Mouse (Mus musculus) brain, adult 2 months (tissue): ENCODE results near the gene Tnpo1.

Experiments used
- DNase-seq: peaks from one replicate; pipeline ENCODE4 v3.0.0; 2011; ENCODE audit warnings: low read depth, low spot score

Gene Tnpo1

DNA sequence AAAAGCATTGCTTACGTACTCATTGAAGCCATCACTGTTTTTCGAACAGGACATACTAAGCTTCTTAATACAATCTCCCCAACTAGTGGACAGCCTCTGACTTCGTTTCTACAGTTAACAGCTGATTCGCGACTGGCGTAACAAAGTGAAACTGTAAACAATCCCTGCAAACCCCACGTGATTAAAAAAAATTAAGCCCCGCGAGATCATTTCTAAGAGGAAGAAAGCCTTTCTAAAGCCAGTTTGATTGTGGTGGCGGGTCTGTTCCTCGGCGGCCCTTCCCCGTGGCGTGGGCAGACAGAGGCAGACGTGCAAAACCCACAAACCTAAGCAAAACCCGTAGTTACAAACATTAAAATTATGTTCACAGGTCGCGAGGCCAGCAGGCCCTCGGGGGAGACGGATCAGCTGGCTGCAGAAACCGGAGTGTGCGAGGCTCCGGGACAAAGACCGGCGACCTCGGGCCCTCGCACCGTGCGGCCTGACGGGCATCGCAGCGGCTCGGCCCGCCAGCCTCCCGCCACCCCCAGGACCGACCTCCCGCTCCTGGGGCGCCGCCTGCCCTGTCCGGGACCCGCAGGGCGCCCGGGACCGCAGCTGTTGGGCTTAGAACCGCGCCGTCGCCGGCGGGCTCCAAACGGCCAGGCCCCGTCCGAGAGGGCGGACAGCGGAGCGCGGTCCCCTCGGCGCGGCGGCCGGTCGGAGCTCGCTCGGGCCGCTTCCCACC, 535 bp downstream of the Tnpo1 start:
- peak; percentile 73 for DNase-seq

DNA sequence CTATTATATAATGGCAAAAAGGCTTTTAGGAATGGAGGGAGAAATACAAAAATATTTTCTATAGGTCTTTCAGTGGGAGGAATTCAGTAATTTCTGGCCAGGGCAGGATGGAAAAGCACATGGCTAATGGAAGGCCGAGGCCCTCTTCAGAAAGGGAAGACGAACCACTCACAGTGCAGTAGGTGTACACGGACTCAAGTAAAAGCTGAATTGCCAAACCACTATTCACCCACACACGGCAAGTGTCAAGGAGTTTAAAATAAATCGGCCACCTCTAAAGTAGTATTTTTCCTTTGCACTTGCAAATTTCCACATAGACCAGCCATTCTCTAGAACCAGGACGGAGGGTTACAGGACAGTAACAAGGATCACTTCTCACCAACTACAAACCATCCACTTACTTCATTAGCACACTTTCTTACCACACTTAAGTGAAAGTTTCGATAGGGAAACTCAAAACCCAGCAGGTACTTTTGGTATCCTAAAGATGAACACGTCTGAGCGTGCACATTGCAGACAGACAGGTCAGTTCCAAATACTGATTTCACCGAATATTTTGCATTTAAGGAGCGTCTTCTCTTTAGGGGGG, 1.2 kb downstream of the Tnpo1 start:
- peak; percentile 58 for DNase-seq

DNA sequence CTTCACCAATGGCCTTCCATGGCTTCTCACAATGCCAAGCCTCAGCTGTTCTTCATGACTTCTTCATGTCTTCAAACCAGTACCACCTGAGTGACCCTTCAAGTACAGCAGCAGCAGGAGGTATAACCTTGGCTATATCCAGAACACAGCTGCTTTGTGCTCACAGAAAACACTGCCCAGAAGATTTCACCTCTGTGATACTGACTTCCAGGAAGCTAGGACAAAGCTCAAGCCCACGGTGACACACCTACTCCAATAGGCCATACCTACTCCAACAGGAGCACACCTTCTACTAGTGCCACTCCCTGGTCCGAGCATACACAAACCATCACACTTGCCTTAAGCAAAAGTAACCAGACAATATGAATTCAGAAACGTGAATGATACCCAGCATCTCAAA, 3.4 kb downstream of the Tnpo1 start:
- DNase-seq = no peak

DNA sequence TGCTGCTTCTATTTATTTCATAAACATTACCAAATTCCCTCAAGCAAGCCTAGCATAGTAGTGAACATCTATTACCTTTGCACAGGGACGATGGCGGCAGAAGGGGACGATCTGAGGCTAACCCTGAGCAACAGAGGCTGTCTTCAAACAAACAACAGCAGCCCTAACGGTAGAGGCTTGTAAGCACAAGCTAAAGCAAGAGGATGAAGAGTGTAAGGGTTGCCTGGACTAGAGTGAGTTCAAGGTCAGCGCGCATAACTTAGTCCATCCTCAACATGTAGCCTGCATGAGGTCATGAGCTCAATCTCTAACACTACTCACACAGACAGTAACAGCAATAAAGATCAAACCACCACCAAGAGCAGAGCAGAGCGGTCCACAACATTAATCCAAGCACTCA, 4.9 kb downstream of the Tnpo1 start:
- DNase-seq = no peak

DNA sequence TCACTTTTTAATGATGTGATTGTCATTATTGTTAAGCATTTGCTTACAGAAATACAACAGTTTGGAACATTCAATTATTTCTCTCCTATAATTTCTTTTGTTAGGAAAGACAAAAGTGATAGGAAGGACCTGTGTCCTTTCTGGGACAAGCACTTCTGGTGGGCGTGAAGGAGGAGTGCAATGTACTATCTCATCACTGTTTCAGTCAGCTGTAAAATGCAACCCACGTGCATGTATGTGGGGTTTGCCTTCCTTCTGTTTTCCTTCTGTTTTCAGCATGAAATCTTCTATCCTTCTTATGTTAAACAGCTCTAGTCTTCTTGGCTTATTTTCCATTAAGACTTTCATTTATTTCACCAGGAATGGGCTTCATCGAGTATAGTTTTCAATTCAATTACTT, 5.9 kb downstream of the Tnpo1 start:
- peak; percentile 71 for DNase-seq

DNA sequence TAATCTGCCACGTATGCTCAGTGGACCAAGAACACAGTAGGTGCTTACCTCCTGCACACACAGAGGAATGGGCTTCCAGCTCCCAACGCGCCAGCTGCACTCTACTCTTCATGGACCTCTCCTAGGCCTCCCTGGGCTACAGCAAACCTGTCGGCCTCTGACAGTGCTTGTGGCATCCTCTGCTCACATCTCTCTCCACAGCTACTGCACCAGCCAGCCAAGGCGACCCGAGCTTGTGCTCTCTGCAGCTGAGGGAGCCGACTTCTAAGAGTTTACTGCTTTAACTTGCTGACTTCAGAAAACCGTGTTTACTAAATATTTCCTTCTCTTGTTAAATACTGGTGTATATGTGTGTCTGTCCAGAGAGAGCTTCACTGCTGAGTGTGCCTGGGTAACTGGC, 6.5 kb downstream of the Tnpo1 start:
- DNase-seq = no peak

DNA sequence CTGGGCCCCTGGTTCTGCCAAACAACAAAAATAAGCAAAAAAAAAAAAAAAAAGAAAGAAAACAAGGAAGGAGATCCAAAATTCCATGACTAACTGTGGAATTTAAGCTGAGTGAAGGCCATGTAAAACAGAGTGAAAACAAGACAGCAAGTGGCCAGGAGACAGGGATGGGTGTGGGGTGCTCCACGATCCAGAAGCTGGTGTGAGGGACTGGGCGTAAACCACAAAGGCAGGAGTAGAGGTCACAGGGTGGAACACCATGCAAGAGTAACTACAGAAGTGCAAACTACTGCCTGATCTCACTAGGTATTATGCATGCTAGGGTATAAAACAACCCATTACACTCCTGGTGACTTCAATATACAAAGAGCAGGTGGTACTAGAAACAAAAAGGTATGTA, 8.3 kb downstream of the Tnpo1 start:
- no peak for DNase-seq

DNA sequence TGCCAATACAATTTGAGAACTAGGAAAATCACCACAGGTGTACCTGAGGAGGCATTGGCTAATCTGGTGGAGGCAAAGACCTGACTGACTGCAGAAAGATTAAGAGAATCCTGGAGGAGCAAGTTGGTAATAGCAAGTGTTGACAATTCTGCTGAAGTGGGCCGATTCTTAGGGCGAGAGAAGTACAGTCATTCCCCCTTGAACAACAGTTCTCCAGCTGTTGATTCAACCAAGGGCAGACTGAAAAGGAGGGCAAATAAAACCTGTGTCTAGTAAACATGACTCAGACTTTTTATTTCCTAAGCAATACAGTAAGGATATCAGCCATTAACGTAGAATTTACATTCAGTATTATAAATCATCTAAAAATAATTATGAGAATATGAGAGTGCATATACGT, 10.6 kb downstream of the Tnpo1 start:
- peak; percentile 34 for DNase-seq

GRCm38 (mm10) chr13:98914844-98915212, 11.4 kb downstream of the Tnpo1 start:
- DNase-seq = no peak

DNA sequence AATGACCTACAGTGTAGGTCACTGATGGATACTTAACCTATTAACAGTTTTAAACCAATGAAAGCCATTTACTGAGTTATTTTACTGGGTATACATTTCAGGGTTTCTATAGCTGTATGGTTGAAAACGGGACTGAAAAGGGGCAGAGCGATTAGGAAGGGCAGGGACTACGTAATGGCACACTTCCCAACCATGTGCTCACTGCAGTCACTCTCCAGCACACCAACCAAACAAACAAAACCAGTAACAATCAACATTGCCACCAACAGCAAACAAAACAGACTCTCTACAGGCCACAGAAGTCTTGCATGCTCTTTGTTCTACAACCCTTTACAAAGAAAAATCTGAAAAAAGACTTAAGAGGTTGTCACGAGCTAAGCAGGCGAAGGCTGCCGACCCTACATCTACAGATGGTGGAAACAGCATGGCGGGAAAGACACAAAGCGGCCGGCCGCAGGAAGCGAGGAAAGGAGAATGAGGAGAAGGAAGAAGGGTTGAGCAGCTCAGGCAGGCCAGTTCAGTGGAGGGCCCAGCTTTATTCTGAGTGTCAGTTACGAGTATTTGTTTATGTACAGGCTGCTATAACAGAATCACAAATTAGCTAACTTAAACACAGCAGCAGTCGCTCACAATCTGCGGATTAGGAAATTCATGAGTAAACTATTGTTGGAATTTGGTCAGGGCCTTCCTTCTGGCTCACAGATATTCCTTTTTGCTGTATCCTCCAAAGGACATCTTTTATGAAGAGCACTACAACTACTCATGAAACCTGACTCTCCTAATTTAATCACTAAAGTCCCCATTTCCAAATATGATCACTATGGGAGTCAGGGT, 12.0 kb downstream of the Tnpo1 start:
- no peak for DNase-seq

DNA sequence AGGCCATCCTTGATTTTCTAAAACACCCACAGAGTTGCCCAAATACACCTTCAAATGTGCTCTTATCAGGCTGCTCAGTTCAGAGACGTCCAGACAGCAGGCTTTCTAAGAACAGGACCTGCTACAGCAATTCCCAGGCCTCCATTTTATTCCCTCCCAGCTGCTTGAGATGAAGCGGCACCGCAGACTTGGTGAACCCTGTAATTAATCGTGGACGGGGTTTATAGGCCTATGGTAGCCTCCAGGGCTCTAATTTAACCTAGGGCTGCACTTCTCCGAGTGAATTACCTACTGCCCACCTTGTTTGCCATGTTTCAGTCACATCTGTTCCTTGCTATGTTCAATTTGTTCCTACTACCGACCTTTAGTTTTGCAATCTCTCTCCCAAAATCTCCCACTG, 13.0 kb downstream of the Tnpo1 start:
- no peak for DNase-seq

DNA sequence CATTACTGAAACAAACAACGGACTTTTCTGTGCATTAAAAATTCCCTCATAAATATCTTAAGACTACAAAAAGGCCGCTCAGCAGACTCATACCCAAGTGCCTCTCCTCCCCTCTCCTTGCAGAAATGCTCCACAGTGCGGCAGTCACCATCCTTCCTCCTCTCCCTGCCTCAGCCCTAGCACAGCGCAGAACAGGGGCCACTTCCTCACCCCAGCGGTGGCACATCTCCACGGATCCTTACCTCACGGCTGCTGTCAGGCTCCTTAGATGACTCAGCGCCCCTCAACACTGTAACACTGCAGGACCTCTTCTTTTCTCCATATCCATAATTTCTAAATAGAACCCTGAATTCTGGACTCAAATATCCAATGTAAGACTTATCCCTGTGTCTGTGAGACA, 13.6 kb downstream of the Tnpo1 start:
- peak; percentile 67 for DNase-seq

GRCm38 (mm10) chr13:98910801-98911200, 15.4 kb downstream of the Tnpo1 start:
- DNase-seq = peak; percentile 57

DNA sequence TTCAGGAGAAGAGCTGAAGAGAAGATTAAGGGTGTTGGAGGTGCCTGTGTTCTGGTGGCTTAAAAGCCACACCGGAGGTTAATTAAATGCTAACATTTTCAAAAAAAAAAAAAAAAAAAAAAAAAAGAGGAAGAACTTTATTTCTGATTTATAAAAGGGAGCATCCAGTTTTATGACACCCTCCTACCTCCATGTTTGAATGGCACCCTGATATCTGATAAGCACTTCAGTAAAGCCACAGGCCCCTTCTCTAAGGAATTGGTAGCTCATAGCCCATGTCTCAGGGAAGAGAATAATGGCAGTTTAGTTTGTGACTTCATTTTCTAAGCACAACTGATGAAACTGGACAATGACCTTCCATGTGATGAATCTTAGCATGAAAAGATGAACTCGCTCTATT, 21.6 kb downstream of the Tnpo1 start:
- no peak for DNase-seq

GRCm38 (mm10) chr13:98902366-98903025, 23.7 kb downstream of the Tnpo1 start:
- DNase-seq = peak; percentile 48

DNA sequence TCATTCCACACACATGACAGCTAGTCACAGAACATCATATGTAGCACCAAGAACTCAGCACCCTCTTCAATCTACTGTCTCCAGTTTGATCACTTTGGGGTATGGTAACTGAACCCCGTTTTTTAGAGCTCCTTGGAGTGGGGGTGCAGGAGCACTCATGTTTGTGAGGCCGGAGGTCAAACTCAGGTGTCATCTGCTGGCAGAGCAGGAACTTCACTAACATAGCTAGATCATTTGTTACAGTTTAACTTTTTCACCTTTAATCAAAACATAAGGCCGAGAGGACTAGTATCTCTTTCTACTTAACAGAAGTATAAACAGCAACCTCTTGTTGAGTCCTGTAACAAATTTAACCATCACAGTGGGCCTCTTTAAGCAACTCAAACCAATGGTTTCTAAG, 26.6 kb downstream of the Tnpo1 start:
- no peak for DNase-seq

DNA sequence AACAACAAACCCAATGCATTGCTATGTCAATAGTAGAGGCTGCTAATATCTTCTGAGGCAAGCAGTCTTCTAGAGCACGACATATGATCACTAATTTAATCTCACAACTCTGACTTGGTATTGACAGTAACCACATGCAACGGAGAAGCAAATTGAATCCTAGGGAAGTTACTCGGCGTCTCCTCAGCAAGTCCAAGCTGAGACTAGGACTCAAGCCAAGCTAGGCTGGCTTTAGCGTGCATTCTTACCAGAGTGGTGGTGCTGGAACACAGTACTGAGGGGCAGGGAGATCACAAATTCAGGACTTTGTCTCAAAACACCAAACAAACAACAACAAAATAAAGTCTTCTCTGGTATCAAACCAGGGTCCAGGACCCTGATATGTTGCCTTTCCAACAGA, 28.6 kb downstream of the Tnpo1 start:
- DNase-seq = no peak

GRCm38 (mm10) chr13:98896434-98897126, 29.6 kb downstream of the Tnpo1 start:
- DNase-seq = no peak

DNA sequence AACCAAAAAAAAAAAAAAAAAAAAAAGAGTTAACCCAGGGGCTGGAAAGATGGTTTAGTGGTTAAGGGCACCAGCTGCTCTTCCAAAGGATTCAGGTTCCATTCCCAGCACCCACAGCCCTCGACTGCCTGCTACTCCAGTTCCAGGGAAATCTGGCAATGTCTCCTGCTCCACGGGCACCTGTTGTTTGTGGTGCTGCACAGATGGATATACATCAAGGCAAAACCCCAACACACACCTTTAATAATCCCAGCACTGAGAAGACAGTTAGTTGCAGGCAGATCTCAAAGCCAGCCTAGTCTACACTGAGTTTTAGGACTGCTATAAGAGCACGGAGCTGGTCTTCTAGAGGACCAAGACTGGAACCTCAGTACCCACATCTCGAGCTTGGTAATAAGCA, 30.2 kb downstream of the Tnpo1 start:
- no peak for DNase-seq

- peak; percentile 62 for DNase-seq
Observed at GRCm38 (mm10) chr13:98894900-98895299, 31.3 kb downstream of the Tnpo1 start.

- DNase-seq = no peak
Observed at GRCm38 (mm10) chr13:98891443-98891842, 34.7 kb downstream of the Tnpo1 start.

DNA sequence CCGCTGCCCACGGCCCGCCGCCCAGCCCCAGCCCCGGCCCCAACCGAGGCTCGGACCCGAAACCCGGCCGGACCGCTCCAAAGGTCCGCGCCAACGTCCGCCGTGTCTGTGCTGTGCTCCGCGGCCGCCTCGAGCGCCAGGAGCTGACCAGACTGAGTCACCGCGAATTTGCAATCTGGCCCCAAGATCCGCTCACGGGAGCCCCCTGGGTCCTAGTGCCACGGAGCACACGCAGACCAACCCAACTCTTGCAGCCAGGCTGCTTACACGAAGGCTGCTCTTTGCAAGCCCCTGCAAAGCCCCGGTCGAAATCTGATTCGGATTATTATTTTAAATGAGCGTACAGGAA, 35.3 kb downstream of the Tnpo1 start:
- peak; percentile 97 for DNase-seq
